16 mouse cellular contexts compared by ENCODE assay signal in the genomic region with DNA sequence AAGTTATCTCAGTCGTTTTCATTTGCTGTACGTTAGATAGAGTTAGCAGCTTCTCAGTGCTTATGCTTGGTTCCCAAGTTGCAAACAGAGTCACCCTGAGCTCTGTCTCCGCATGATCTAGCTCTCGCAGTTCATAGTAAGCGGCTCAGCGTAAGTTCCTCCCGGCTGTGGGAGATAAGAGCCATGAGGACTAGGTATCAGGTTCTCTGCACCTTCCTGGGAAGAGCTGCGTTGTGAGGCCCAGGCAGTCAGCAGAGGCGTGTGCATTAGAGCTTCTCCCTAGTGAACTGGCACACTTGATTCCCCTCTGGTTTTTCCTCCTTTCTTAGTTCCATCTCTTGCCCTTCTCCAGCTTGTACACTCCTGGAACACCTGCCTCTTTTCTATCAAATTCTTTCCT.
DNase-seq lines count a peak whose midpoint lies in the region; ATAC-seq and TF ChIP-seq lines count a peak whose summit lies in the region.
"Had no signal": no experiment of that assay in that cellular context is flagged by ENCODE, and none has a peak within 500 bp of the region (broad histone marks: within the 10 kb centered on the region; RNA-seq: fewer than 3 reads in every experiment).

No protein-coding gene starts in this region.

- no peaks in the 10 kb centered on the region for H3K27me3 ChIP-seq in heart, embryonic 13.5 days (replicated peaks)
- H3K27me3 ChIP-seq in testis, adult 2 months (ENCODE audit: control insufficient read depth, insufficient read depth, low read length), result no peaks in the 10 kb centered on the region
- no peaks in the 10 kb centered on the region for H3K27me3 ChIP-seq in liver, embryonic 14.5 days (ENCODE audit: control insufficient read depth, insufficient read depth, low read length)
- H3K27me3 ChIP-seq: limb, embryonic 13.5 days; Patski had no signal

- ATAC-seq in heart, embryonic 13.5 days (ENCODE audit: extremely low read depth, insufficient number of reproducible peaks, low FRiP score, low TSS enrichment), result peak; percentile 61; the same call in 1 of the 2 replicates
- ATAC-seq in liver, embryonic 14.5 days (ENCODE audit: insufficient read depth), result peak; percentile 100
- ATAC-seq: Patski had no signal

- no peak for DNase-seq in heart, postnatal 4 days
- DNase-seq in testis, postnatal 14 days (ENCODE audit: low spot score), result no peak
- DNase-seq in liver, embryonic 14.5 days (ENCODE audit: low read depth in 3 of 3, low spot score in 3 of 3), result peak; percentile 74 to 85 (median 77)
- no peak for DNase-seq in layer of hippocampus, adult 2 months (ENCODE audit: low spot score in 2 of 2)
- no peak for DNase-seq in layer of hippocampus, postnatal 14 days (ENCODE audit: low spot score in 2 of 2)
- DNase-seq: adrenal gland, postnatal 10 days; embryo, embryonic 11 days; gastrocnemius, postnatal 14 days; kidney, postnatal 10 days; thymus, postnatal 14 days had no signal

- peak; percentile 86 for TF ChIP-seq EP300 in liver, embryonic 14.5 days (IDR thresholded peaks at IDR 0.05; ENCODE audit: low read depth)

- H3K4me3 ChIP-seq in heart, embryonic 13.5 days, result no peak overlapping the region
- H3K4me3 ChIP-seq in testis, adult 2 months (ENCODE audit: control insufficient read depth, low read depth, low read length), result no peak overlapping the region
- no peak overlapping the region for H3K4me3 ChIP-seq in liver, embryonic 14.5 days (ENCODE audit: insufficient read depth in 1 of 2, low read depth in 2 of 2, low read length in 2 of 2)
- H3K4me3 ChIP-seq in layer of hippocampus, adult 2 months, result no peak overlapping the region
- H3K4me3 ChIP-seq: forebrain, embryonic 10.5 days; limb, embryonic 13.5 days; myocyte had no signal

- no peak for TF ChIP-seq POLR2A in testis, adult 2 months (IDR thresholded peaks at IDR 0.05; ENCODE audit: control insufficient read depth, low read depth, low read length)

- WGBS in heart, embryonic 13.5 days, result 10% methylated on average over 9 of the region's 9 CpGs
- WGBS in liver, embryonic 14.5 days (ENCODE audit: insufficient replicate concordance), result 7% methylated on average over 9 of the region's 9 CpGs

- no peak for TF ChIP-seq CTCF in testis, adult 2 months (IDR thresholded peaks at IDR 0.05; ENCODE audit: control insufficient read depth, insufficient read depth, insufficient replicate concordance, low read depth, low read length)
- no peak for TF ChIP-seq CTCF in liver, embryonic 14.5 days (IDR thresholded peaks at IDR 0.05; ENCODE audit: low read depth)
- TF ChIP-seq CTCF in layer of hippocampus, adult 2 months (conservative IDR thresholded peaks at IDR 0.05), result no peak

- H3K9ac ChIP-seq in heart, embryonic 13.5 days, result 0 out of 2 replicates have a peak overlapping the region, but pooled peaks have one; percentile 38
- peak overlapping the region; percentile 52 for H3K9ac ChIP-seq in liver, embryonic 14.5 days (replicated peaks)
- H3K9ac ChIP-seq: limb, embryonic 13.5 days had no signal

- peak overlapping the region; percentile 47 for H3K4me2 ChIP-seq in heart, embryonic 13.5 days
- H3K4me2 ChIP-seq in liver, embryonic 14.5 days (ENCODE audit: low read depth), result peak overlapping the region; percentile 65
- H3K4me2 ChIP-seq: limb, embryonic 13.5 days had no signal

- H3K4me1 ChIP-seq in heart, embryonic 13.5 days, result peaks cover 73% of the 10 kb centered on the region
- peaks cover 2% of the 10 kb centered on the region for H3K4me1 ChIP-seq in testis, adult 2 months (ENCODE audit: control insufficient read depth, insufficient read depth, low read length)
- peaks cover 19 to 23% of the 10 kb centered on the region in 2 experiments for H3K4me1 ChIP-seq in liver, embryonic 14.5 days (replicated peaks; ENCODE audit: control insufficient read depth in 2 of 2, insufficient read depth in 2 of 2, low read length in 1 of 2)
- H3K4me1 ChIP-seq: forebrain, embryonic 10.5 days had no signal

- H3K27ac ChIP-seq in heart, embryonic 13.5 days (replicated peaks), result peak overlapping the region; percentile 38; the same call in 1 of the 2 replicates
- peak overlapping the region; percentile 29; the same call in 1 of the 2 replicates for H3K27ac ChIP-seq in testis, adult 2 months (ENCODE audit: control insufficient read depth, insufficient read depth, low read depth, low read length)
- peak overlapping the region; percentile 77 for H3K27ac ChIP-seq in liver, embryonic 14.5 days
- H3K27ac ChIP-seq in layer of hippocampus, adult 2 months, result no peak overlapping the region
- H3K27ac ChIP-seq: forebrain, embryonic 10.5 days; limb, embryonic 13.5 days had no signal

- H3K9me3 ChIP-seq in heart, embryonic 13.5 days, result no peaks in the 10 kb centered on the region
- H3K9me3 ChIP-seq in liver, embryonic 14.5 days (ENCODE audit: control insufficient read depth, low read length), result no peaks in the 10 kb centered on the region
- H3K9me3 ChIP-seq: forebrain, embryonic 10.5 days; limb, embryonic 13.5 days had no signal

- H3K36me3 ChIP-seq in heart, embryonic 13.5 days, result no peaks in the 10 kb centered on the region
- no peaks in the 10 kb centered on the region for H3K36me3 ChIP-seq in testis, adult 2 months (ENCODE audit: control insufficient read depth, insufficient read depth, low read length)
- H3K36me3 ChIP-seq in liver, embryonic 14.5 days (replicated peaks; ENCODE audit: control insufficient read depth, insufficient read depth, low read depth), result peaks cover 4% of the 10 kb centered on the region; the same call in 1 of the 2 replicates
- H3K36me3 ChIP-seq: limb, embryonic 13.5 days had no signal

Comparison
In these comparisons a context has a peak if more than half of its experiments do, and no peak if none do; other contexts are left out.
1. DNase-seq: peak in liver, embryonic 14.5 days (3 of 3); none in heart, postnatal 4 days (single experiment), testis, postnatal 14 days (single experiment), layer of hippocampus, adult 2 months (0 of 2) and layer of hippocampus, postnatal 14 days (0 of 2).